Mouse (Mus musculus) ES-E14 (cell line): Measurements from ENCODE around the gene E130114P18Rik. TPM values are rescaled to one million over a fixed set of nuclear protein-coding genes. Genes with fewer than 3 reads are reported as not detected.

Source experiments
- DNase-seq: peaks from one replicate; pipeline ENCODE4 v3.0.0-alpha.2; 2013; ENCODE audit warnings: low read depth, low spot score
- H3K27ac ChIP-seq: 2 replicates; pipeline ENCODE4 v1.5.1; 2012; ENCODE audit warnings: low read depth, mild to moderate bottlenecking, low read length, moderate library complexity, mixed read lengths; ENCODE audit not compliant: poor library complexity, insufficient read depth, severe bottlenecking
- H3K36me3 ChIP-seq: 2 replicates; pipeline ENCODE4 v1.6.1; 2012; ENCODE audit warnings: mild to moderate bottlenecking, low read length, moderate library complexity, mixed read lengths; ENCODE audit not compliant: control insufficient read depth, poor library complexity, insufficient read depth, severe bottlenecking
- H3K4me1 ChIP-seq, 2 experiments: fragments of 150-350 bp in 1 of 2; sonication (generic) in 1 of 2; 2 replicates each; pipeline ENCODE4 v1.6.1; 2012; ENCODE audit warnings: low read length in 2 of 2, mild to moderate bottlenecking in 1 of 2, mixed read lengths in 1 of 2; ENCODE audit not compliant: control insufficient read depth in 2 of 2, insufficient read depth in 2 of 2, poor library complexity in 1 of 2
- H3K4me3 ChIP-seq, 2 experiments: fragments of 150-350 bp in 1 of 2; sonication (generic) in 1 of 2; 2 replicates each; pipeline ENCODE4 v1.5.1; 2012; ENCODE audit warnings: low read length in 2 of 2, low read depth in 1 of 2, mild to moderate bottlenecking in 1 of 2, mixed read lengths in 1 of 2; ENCODE audit not compliant: insufficient read depth in 1 of 2, poor library complexity in 1 of 2, severe bottlenecking in 1 of 2
- H3K9ac ChIP-seq: 2 replicates; pipeline ENCODE4 v1.6.1; 2012; ENCODE audit warnings: low read depth, mild to moderate bottlenecking, low read length, mixed read lengths; ENCODE audit not compliant: poor library complexity, insufficient read depth, severe bottlenecking
- H3K9me3 ChIP-seq: fragments of 150-350 bp; sonication (generic); 2 replicates; pipeline ENCODE4 v1.6.1; 2012; ENCODE audit warnings: low read depth, mild to moderate bottlenecking, low read length; ENCODE audit not compliant: control insufficient read depth, insufficient read depth
- CHD2 ChIP-seq: IDR thresholded peaks from 2 replicates; pipeline ENCODE4 v1.6.1; 2014; ENCODE audit warnings: mild to moderate bottlenecking, low read depth, low read length, inconsistent platforms
- HCFC1 ChIP-seq: IDR thresholded peaks from 2 replicates; pipeline ENCODE4 v1.6.1; 2012; ENCODE audit warnings: low read length, inconsistent platforms, borderline replicate concordance; ENCODE audit not compliant: insufficient read depth
- MAFK ChIP-seq: IDR thresholded peaks from 2 replicates; pipeline ENCODE4 v1.6.1; 2014; ENCODE audit warnings: mild to moderate bottlenecking, low read depth, low read length, inconsistent platforms; ENCODE audit not compliant: insufficient read depth
- ZC3H11A ChIP-seq: IDR thresholded peaks from 2 replicates; pipeline ENCODE4 v1.6.1; 2012; ENCODE audit warnings: low read depth, mild to moderate bottlenecking, inconsistent platforms, low read length, borderline replicate concordance
- ZNF384 ChIP-seq: IDR thresholded peaks from 2 replicates; pipeline ENCODE4 v1.6.1; 2012; ENCODE audit warnings: low read depth, low read length, inconsistent platforms
- in situ Hi-C, 2 experiments: fragments of 600-800 bp; cut with MboI; formaldehyde crosslinking; loops; one replicate each; pipeline ENCODE4 v1.15.1; 2025; ENCODE audit warnings: low sequenced_read_pairs in 2 of 2, inconsistent platforms in 1 of 2; ENCODE audit not compliant: unreplicated experiment in 2 of 2
- total RNA-seq: library from RNA; depleted of rRNA; stranded (reverse); fragments of 300-350 nt; gene quantifications from 2 replicates; pipeline ENCODE4 v1.2.3, GENCODE M21; 2012

E130114P18Rik gene
- total RNA-seq, 1 experiment, result not detected

DNA sequence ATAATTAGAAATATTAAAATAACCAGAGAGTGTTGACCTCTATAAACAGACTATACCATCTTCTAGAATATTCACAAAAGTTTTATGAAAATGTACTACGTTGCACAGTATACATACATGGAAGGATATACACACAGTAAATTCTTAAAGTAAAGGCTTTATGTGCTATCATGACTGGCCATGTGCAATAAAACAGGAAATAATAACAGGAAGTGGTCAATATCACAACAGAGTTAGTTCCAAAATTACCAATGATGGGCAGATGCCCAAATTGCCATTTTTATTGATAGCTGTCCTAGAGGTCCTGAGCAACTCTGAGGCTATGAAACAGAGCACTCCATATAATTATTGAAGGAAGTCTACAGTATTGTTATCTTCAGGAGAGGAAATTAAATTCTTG, 180.4 kb downstream of the E130114P18Rik start:
- Histone ChIP-seq H3K4me1 (no peaks in the 10 kb centered on the region), H3K9me3 (no peaks in the 10 kb centered on the region), H3K27ac (no peak overlapping the region), H3K36me3 (no peaks in the 10 kb centered on the region), H3K4me3 (no peak overlapping the region), H3K9ac (no peak overlapping the region)
- in situ Hi-C loops, result no loop called here
- TF ChIP-seq MAFK (no peak), HCFC1 (no peak), CHD2 (no peak), ZNF384 (no peak), ZC3H11A (no peak)
- DNase-seq, result no peak

DNA sequence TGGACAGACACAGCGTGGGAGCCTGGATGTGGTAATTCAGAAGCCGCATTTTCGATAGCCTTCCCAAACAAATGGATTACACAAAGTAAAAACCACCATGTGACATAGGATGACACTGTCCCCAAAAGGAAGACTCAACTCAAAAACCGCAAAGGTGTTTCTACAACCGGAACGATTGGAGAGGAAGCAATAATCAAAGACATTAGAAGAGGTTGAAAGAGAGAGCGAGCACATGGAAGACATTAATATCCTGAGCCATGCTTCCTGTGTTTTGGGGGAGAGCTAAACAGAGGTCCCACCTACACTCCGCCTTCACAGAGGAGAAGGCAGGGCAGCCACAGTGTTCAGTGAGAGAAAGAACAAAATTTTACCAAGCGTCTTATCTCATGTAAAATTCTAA, 181.5 kb downstream of the E130114P18Rik start:
- in situ Hi-C loops, result no loop called here

DNA sequence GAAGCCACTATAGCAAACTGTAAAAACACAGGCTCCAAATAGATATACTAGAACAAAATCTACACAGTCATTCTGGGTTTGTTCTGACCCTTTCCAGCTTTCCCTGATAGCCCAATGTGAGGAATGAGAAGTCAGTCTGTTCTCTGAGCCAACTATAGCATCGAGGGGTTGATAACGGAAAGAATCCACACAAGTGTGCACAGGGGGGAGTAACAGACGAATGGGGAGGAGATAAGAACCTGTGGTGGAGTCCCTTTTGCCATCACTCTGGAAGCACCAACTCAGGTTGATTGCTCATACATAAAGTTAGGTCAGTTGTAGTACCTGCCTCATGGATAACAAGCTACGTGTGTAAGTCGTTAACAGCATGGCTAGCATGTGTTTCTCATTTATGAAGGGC, 184.0 kb downstream of the E130114P18Rik start:
- Histone ChIP-seq H3K4me1 (no peaks in the 10 kb centered on the region), H3K36me3 (no peaks in the 10 kb centered on the region), H3K4me3 (no peak overlapping the region), H3K27ac (no peak overlapping the region), H3K9me3 (no peaks in the 10 kb centered on the region), H3K9ac (no peak overlapping the region)
- TF ChIP-seq CHD2 (no peak), MAFK (no peak), ZC3H11A (no peak), HCFC1 (no peak), ZNF384 (no peak)
- in situ Hi-C loops, result no loop called here
- DNase-seq, result no peak

More for the DNA sequence above, 181.5 kb downstream of the E130114P18Rik start:
- no peak for DNase-seq
- H3K27ac ChIP-seq, result no peak overlapping the region
- H3K36me3 ChIP-seq, result no peaks in the 10 kb centered on the region
- TF ChIP-seq ZC3H11A (no peak), MAFK (no peak), CHD2 (no peak), HCFC1 (no peak), ZNF384 (no peak)
- H3K9ac ChIP-seq, result no peak overlapping the region
- no peaks in the 10 kb centered on the region for H3K9me3 ChIP-seq
- H3K4me3 ChIP-seq, result no peak overlapping the region
- H3K4me1 ChIP-seq, result no peaks in the 10 kb centered on the region

DNA sequence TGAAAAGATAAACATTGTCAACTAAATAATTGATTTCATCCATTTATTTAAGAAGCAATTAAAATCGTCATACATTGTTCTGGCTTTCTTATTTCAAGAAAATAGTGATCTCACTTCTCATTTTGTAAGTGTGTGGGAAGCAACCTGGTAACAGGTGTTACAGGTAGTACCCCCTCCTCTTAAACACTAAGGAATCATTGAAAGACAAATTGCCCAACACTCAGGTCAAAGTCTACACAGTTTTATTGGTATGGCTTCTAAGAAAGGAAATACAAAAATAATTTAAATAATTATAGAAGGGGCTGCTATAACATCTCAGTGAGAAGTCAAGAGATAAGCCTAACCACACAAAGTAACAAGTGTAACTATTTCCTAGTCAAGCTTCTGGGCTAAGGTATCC, 188.1 kb downstream of the E130114P18Rik start:
- Histone ChIP-seq H3K36me3 (no peaks in the 10 kb centered on the region), H3K4me3 (no peak overlapping the region), H3K9ac (no peak overlapping the region), H3K9me3 (no peaks in the 10 kb centered on the region), H3K4me1 (no peaks in the 10 kb centered on the region), H3K27ac (no peak overlapping the region)
- in situ Hi-C loops, result no loop called here
- TF ChIP-seq ZNF384 (no peak), CHD2 (no peak), HCFC1 (no peak), MAFK (no peak), ZC3H11A (no peak)
- no peak for DNase-seq

DNA sequence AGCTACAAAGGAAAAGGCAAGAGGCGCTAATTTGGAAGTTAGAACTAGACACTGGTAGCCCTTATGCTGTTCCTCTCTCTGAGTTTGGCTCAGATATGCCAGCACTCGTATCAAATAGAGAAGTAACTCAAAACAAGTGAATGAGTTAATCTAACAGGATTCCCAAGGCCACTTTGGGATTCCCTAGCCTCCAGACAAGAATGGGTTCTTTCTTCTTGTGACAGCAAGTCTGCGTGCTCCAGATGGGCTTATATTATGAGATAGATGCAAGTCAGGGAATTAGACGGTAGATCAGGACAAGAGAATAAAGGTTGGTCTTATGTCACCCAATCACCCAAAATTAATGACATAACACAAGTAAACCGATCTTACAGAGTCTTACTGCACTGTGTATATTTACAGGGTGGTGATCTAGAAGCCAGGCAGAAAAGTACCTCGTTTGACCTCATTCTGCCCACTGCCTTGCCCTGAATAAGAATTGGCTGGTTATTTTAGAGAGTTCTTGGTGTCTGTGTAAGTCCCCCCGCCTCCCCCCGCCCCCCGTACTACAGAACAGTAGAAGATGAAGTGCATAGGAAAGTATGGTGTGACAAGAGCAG, 190.4 kb downstream of the E130114P18Rik start:
- no peaks in the 10 kb centered on the region for H3K4me1 ChIP-seq
- no peaks in the 10 kb centered on the region for H3K9me3 ChIP-seq
- no peak for TF ChIP-seq MAFK
- no peak for TF ChIP-seq HCFC1
- TF ChIP-seq ZNF384, result no peak
- no peak for TF ChIP-seq ZC3H11A
- no peak for TF ChIP-seq CHD2
- no peak overlapping the region for H3K9ac ChIP-seq
- in situ Hi-C loops, result no loop called here
- DNase-seq, result no peak
- no peak overlapping the region for H3K4me3 ChIP-seq
- H3K27ac ChIP-seq, result no peak overlapping the region
- no peaks in the 10 kb centered on the region for H3K36me3 ChIP-seq
